Mouse (Mus musculus) brown adipose tissue, adult 24 weeks (tissue): ENCODE data around the gene Tmem189. TPM values are rescaled to one million over a fixed set of nuclear protein-coding genes. Genes with fewer than 3 reads are reported as not detected.

ENCODE experiments used
- H3K27ac ChIP-seq: fragments of 200-500 bp; replicated peaks from 2 replicates; pipeline ENCODE4 v1.5.1; 2012; ENCODE audit warnings: low read depth, mild to moderate bottlenecking, low read length
- H3K4me1 ChIP-seq: fragments of 200-500 bp; 2 replicates; pipeline ENCODE4 v1.6.1; 2012; ENCODE audit warnings: low read length, mixed read lengths; ENCODE audit not compliant: control insufficient read depth, insufficient read depth, insufficient read length
- H3K4me3 ChIP-seq: fragments of 200-500 bp; 2 replicates; pipeline ENCODE4 v1.5.1; 2012; ENCODE audit warnings: low read depth, mild to moderate bottlenecking, low read length, moderate library complexity; ENCODE audit not compliant: insufficient read depth
- polyA plus RNA-seq: library from polyadenylated mRNA; stranded (reverse); fragments of >200 nt; gene quantifications from 2 replicates; pipeline ENCODE4 v1.2.4, GENCODE M21; 2012; ENCODE audit not compliant: missing spikeins, insufficient read depth, insufficient read length

Tmem189 gene
- 12.7 and 19.3 TPM in 2 replicates for polyA plus RNA-seq

DNA sequence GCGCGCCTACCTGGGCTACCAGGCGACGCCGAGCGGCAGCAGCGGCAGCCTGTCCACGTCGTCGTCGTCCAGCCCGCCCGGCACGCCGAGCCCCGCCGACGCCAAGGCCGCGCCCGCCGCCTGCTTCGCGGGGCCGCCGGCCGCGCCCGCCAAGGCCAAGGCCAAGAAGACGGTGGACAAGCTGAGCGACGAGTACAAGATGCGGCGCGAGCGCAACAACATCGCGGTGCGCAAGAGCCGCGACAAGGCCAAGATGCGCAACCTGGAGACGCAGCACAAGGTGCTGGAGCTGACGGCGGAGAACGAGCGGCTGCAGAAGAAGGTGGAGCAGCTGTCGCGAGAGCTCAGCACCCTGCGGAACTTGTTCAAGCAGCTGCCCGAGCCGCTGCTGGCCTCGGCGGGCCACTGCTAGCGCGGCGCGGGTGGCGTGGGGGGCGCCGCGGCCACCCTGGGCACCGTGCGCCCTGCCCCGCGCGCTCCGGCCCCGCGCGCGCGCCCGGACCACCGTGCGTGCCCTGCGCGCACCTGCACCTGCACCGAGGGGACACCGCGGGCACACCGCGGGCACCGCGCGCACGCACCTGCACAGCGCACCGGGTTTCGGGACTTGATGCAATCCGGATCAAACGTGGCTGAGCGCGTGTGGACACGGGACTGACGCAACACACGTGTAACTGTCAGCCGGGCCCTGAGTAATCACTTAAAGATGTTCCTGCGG, at the start of gene Tmem189:
Gene Tmem189, minus strand, starts transcription at position 322 of the 718 bp plus-strand sequence.
- Histone ChIP-seq H3K4me3 (peak within 1 kb of the TSS; percentile 95), H3K4me1 (peaks cover 12% of the 10 kb centered on the region; the same call in 1 of the 2 replicates), H3K27ac (peak within 1 kb of the TSS; percentile 99)

DNA sequence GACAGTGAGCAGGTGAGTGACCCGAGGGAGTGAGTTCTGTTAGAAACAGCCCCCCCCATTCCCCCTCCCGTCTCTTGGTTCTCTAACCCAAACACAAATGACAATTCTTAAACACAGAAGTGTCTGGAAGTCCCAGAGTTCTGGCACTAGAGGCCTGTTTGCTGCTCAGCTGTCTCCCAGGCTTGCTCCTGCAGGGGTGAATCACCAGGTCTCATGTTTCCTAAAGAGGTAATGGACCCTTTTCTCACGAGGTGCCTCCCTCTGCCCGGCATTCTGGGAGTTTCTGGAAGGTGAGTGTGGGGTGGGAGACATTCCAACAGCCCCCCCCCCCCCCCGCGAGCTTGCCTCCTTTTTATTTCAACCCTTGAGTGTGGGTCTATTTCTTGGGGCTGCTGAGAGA, 49.4 kb upstream of the Tmem189 start:
- H3K4me3 ChIP-seq = no peak overlapping the region
- H3K27ac ChIP-seq = no peak overlapping the region

DNA sequence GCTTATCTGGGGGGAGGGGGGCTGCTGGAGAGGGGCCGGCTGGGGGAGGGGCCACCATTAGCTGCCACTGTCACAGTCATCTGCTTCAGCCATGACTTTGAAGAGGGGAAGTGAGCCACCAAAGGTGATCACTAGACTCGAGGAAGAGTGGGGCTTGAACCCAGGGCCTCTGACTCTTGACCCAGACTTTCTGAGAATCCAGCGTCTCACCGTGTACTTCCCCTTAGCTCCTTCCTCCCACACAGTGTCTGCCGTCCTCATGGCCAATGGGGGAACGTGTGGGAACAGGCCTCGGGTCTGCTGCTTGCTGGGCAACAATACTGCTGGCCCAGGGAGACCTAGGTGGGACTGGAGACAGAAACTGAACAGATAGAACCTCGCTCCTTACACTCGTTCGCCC, 45.2 kb upstream of the Tmem189 start:
- H3K27ac ChIP-seq = no peak overlapping the region
- no peak overlapping the region for H3K4me3 ChIP-seq
- H3K4me1 ChIP-seq = no peaks in the 10 kb centered on the region

More for the DNA sequence above, 49.4 kb upstream of the Tmem189 start:
- no peaks in the 10 kb centered on the region for H3K4me1 ChIP-seq

DNA sequence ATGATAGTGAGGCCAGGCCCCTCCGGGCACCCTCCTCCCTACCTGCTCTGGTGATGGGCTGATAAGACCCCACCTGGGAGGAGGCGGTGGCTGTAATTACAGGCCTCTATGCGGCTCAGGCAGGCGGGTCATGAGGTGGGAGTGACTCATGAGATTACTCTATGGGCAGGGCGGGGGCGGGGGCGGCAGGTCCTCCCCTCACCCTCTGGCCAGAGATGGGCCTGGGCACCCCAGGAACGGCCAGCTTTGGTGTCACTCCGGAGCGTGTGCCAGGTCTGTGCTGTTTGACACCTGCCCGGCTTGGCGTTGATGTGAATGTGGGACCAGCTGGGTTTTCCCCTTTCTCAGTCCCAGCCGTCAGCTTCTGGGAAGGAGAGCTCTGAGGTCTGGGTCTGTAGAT, 41.5 kb upstream of the Tmem189 start:
- Histone ChIP-seq H3K4me3 (no peak overlapping the region), H3K27ac (no peak overlapping the region), H3K4me1 (no peaks in the 10 kb centered on the region)

DNA sequence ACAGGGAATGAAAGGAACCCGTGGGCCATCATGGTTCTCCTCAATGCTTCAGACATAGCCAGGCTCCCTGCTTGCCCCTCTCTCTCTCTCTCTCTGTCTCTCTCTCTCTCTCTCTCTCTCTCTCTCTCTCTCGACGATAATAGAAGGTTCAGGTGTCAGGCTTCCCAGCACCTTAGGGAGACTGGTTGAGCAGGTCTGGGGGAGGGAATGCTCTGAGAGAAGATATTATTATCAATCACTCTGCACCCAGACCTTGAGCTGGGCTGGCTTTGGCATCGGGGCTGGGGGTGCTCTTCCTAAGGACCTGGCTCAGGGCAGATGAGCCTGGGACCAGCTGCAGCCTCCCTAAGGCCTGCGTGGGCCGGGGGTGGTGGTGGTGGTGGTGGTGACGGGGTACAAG, 40.4 kb upstream of the Tmem189 start:
- Histone ChIP-seq H3K4me1 (no peaks in the 10 kb centered on the region), H3K27ac (no peak overlapping the region), H3K4me3 (no peak overlapping the region)

DNA sequence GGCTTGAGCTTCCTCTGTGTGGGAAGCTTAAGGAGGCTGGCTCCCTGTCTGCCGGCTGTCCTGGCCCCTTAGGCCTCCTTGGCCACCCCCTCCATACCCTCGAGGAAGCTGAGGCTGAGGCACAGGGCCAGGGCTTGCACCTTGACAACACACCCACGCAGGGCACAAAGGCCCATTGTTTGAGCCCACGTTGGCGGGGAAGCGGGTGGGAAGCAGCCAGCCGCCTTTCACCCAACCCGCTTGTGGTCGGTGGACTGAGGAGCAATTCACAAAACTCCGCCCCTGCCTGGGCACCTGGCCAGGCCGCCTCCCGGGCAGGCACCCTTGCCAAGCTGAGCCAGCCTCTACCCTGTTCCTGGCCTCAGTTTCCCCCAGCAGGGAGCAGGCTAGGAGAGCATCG, 37.5 kb upstream of the Tmem189 start:
- no peak overlapping the region for H3K27ac ChIP-seq
- H3K4me3 ChIP-seq = no peak overlapping the region
- peaks cover 11% of the 10 kb centered on the region for H3K4me1 ChIP-seq

DNA sequence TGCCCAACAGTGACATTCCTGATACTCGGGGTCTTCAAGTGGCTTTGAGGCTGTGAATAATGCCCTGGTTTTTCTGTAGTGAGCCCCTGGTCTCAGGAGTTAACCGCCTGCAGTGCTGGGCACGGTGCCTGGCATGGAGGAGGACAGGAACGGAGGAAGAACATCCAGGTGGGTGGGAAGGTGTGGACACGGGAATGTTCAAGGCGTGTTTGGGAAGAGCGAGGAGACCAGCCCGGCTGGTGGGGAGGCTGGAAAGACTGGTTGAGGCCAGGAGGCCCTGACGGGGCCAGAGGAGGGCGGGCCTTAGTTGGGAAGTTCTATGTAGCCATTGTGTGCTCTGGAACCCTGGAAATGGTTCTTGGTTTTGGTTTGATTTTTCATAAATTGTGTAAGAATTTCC, 36.3 kb upstream of the Tmem189 start:
- H3K27ac ChIP-seq = no peak overlapping the region

DNA sequence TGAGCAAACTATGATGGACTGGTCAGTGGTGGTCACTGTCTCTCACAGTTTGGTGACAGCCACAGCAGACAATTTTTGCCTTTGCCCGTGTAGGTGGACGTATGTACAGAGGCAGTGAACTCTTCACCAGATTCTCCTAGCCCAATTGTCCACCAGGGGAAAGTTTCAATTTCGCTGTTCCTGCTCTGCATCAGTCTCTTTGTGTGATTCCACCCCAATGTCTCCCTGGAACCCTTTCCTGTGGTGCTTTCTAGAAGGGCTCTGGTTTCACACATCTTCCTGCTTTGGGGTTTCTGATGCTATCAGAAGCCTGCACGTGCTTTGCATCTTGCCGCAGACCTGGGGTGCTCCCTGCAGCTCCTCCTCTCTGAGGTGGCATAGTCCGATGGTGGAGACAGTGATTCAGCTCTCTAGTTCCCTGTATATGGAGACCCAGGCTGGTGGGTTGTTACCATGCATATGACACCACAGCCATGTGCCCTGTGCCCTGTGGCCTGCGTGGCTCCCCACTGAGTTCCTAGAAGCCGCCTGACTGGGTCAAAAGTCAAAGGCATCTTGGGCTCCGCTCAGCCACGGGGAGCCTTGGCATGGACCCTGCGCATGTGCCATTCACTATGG, 34.1 kb upstream of the Tmem189 start:
- peak overlapping the region; percentile 93 for H3K27ac ChIP-seq
- no peak overlapping the region for H3K4me3 ChIP-seq
- H3K4me1 ChIP-seq = peaks cover 13% of the 10 kb centered on the region

More for the DNA sequence above, 36.3 kb upstream of the Tmem189 start:
- H3K4me3 ChIP-seq = no peak overlapping the region
- H3K4me1 ChIP-seq = peaks cover 13% of the 10 kb centered on the region

DNA sequence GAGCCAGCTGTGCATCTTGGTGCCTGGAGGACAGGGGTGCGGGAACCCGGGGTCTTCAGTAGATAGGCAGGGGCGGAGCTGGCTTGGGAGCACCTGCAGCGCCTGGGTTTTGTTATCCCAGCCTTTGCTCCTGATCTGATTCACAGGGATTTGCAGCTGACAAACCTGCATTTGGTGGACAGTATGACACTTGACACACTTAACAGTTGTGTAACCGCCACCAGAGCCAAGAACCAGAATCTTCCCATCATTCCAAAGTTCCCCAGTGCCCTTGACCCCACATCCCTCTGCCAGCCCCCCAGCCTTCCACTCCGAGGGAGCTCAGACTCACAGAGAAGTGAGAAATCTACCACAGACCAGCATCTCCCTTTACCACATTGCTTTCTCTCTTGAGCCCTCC, 32.9 kb upstream of the Tmem189 start:
- H3K4me3 ChIP-seq = no peak overlapping the region
- H3K4me1 ChIP-seq = peaks cover 13% of the 10 kb centered on the region
- H3K27ac ChIP-seq = peak overlapping the region; percentile 93

DNA sequence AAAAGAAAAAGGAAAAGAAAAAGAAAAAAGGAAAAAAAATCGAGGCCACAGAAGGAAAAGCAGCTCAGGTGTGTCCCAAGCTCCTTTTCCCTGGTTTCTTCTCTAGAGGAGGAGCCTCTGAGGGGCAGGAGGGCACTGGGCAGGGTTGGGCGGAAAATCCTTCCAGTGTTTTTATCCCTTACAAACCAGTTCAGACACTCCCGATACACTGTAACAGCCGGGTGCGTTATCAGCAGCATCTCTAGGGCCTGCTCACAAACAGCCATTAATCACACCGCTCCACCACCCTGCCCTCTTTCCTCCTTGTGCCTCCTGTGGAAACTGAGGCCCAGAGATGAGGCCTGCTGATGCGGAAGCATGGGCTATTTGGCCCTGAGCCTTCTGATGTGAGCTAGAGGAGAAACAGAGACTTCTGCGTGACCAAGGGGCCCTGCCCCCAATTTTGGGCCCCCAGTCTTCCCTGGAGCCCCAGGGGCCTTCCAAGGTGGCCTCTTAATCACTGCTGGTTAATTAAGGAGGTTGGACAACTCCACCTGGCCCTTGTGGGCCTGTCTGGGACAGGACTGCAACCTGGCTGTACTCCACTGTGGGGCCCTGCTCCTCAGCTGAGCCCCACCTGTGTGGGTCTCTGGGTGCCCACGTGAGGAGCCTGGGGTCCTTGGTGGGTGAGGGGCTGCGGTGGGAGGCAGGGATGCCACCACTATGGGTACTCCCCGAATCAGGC, 31.7 kb upstream of the Tmem189 start:
- Histone ChIP-seq H3K4me1 (peaks cover 13% of the 10 kb centered on the region), H3K4me3 (no peak overlapping the region), H3K27ac (peak overlapping the region; percentile 83)

DNA sequence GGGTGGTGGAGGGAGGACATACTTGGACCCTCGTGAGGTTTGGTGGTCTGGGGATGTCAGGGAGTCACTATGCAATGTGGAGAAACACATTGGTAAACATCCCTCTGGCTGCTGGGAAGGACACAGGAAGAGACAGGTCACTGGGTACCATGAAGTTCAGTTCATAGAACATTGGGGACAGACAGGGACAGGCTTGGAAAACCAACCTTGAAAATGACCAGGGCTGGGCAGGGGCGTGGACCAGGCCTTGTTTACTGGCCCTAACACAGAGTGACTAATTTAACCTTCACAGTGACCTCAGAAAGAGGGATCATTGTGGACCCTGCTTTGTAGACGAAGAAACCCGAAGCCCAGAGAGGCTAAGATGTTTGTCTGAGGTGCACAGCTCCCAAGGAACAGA, 29.9 kb upstream of the Tmem189 start:
- no peak overlapping the region for H3K4me3 ChIP-seq
- no peak overlapping the region for H3K27ac ChIP-seq

DNA sequence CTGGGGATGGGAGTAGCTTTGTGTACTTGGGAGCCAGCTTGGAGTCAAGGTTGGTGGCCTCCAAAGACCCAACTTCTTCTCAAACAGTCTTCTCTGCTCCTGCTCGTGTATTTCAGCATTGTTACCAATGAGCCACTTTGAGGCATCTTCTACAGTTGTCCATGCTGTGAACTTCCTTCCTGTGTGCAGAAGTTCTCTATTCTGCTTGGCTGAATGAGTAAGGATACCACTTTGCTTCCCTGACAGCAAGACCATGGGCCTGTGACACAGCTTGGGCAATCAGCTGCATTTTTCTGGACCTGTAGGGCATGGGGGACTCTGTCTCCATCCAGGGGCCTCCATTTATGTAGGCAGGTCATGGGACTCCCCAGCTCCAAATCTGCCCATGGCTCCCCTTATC, 27.6 kb upstream of the Tmem189 start:
- peaks cover 5% of the 10 kb centered on the region for H3K4me1 ChIP-seq
- no peak overlapping the region for H3K27ac ChIP-seq
- no peak overlapping the region for H3K4me3 ChIP-seq

More for the DNA sequence above, 29.9 kb upstream of the Tmem189 start:
- H3K4me1 ChIP-seq = peaks cover 13% of the 10 kb centered on the region

DNA sequence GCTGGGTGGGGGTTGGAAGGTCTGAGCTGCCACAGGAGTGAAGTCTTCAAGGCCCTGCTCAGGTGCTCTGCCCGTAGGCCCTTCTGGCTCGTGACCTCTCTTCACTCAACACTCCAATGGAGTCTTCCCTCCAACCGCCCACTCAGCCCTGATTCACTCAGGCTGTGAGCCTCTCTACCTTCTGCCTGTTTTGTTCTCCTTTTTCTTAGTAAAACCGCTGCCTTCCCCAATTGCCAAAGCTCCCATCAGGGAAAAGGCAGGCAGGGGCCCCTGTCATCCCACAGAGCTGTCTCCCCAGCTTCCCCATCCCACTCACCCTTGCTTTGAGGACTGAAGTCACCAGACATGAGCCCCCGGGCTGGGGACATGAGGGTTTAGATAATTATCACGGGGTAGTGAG, 25.4 kb upstream of the Tmem189 start:
- Histone ChIP-seq H3K4me3 (no peak overlapping the region), H3K27ac (peak overlapping the region; percentile 96), H3K4me1 (peaks cover 3% of the 10 kb centered on the region)

DNA sequence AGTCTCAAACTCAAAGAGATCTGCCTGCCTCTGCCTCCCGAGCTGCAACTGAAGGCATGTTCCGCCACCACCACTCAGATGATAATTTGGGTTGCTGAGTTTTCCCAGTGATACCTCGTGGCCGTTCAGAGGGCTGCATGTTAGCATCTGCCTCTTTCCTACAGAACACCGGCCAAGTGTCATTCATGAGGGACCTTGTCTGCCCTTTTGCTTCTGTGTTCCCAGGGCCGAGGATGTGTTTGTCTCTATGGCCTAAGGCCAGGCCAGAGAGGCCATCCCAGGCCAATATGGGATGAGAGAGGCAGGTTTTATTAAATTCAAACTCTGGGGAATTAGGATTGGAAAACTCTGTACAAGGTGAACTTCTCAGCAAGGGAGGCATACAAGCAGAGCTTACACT, 24.7 kb upstream of the Tmem189 start:
- Histone ChIP-seq H3K4me1 (peaks cover 3% of the 10 kb centered on the region), H3K27ac (peak overlapping the region; percentile 96), H3K4me3 (no peak overlapping the region)
